Mouse (Mus musculus): ENCODE results near the gene Aph1a. TPM values are rescaled to one million over a fixed set of nuclear protein-coding genes. Genes with fewer than 3 reads are reported as not detected.

Aph1a gene
- total and polyA plus RNA-seq, 2 experiments: 36.2 to 255 TPM

GRCm38 (mm10) chr3:95904568-95904967 is 10.8 kb downstream of the Aph1a start, which contains the start of gene Car14:
Car14 (minus strand) TSS chr3:95904691.
- H3K9ac ChIP-seq (ENCODE audit: low read depth, low read length): peak within 1 kb of the TSS; percentile 69
- no peaks in the 10 kb centered on the region for H3K79me2 ChIP-seq (ENCODE audit: control insufficient read depth, insufficient read depth, low read length)
- 2% methylated on average over 15 of the region's 15 CpGs for WGBS
- H3K36me3 ChIP-seq (ENCODE audit: control insufficient read depth, insufficient read depth, low read length): no peaks in the 10 kb centered on the region
- no peaks in the 10 kb centered on the region for H3K27me3 ChIP-seq (ENCODE audit: control insufficient read depth, insufficient read depth, low read length)
- H3K27ac ChIP-seq (replicated peaks; ENCODE audit: insufficient read depth, low read depth, low read length): peak within 1 kb of the TSS; percentile 95
- peak; percentile 62 for DNase-seq (ENCODE audit: extremely low read depth, low read depth, low spot score)
- peak within 1 kb of the TSS; percentile 41 for H3K4me3 ChIP-seq (ENCODE audit: insufficient read depth, low read depth, low read length)
- TF ChIP-seq CTCF (IDR thresholded peaks at IDR 0.05; ENCODE audit: low read depth, low read length): no peak
- no peak for TF ChIP-seq POLR2A (IDR thresholded peaks at IDR 0.05; ENCODE audit: extremely low read depth, insufficient read depth, low read length)
- peaks cover 23% of the 10 kb centered on the region for H3K4me1 ChIP-seq (ENCODE audit: control insufficient read depth, insufficient read depth, low read length)

- peak; percentile 83 for DNase-seq (ENCODE audit: extremely low read depth, low read depth, low spot score)
- Histone ChIP-seq H3K4me3 (ENCODE audit: insufficient read depth, low read depth, low read length) (peak overlapping the region; percentile 29; the same call in 1 of the 2 replicates), H3K36me3 (ENCODE audit: control insufficient read depth, insufficient read depth, low read length) (no peaks in the 10 kb centered on the region), H3K4me1 (ENCODE audit: control insufficient read depth, insufficient read depth, low read length) (peaks cover 23% of the 10 kb centered on the region), H3K27ac (replicated peaks; ENCODE audit: insufficient read depth, low read depth, low read length) (peak overlapping the region; percentile 95), H3K9ac (ENCODE audit: low read depth, low read length) (peak overlapping the region; percentile 25; the same call in 1 of the 2 replicates), H3K27me3 (ENCODE audit: control insufficient read depth, insufficient read depth, low read length) (no peaks in the 10 kb centered on the region), H3K79me2 (ENCODE audit: control insufficient read depth, insufficient read depth, low read length) (no peaks in the 10 kb centered on the region)
- no peak for TF ChIP-seq CTCF (IDR thresholded peaks at IDR 0.05; ENCODE audit: low read depth, low read length)
- no peak for TF ChIP-seq POLR2A (IDR thresholded peaks at IDR 0.05; ENCODE audit: extremely low read depth, insufficient read depth, low read length)
- under 1% methylated on average over 18 of the region's 18 CpGs for WGBS
These were observed 11.6 kb downstream of the Aph1a start for GRCm38 (mm10) chr3:95905146-95905939.

GRCm38 (mm10) chr3:95905940-95906492 is 12.2 kb downstream of the Aph1a start:
- Histone ChIP-seq H3K79me2 (ENCODE audit: control insufficient read depth, insufficient read depth, low read length) (no peaks in the 10 kb centered on the region), H3K27me3 (ENCODE audit: control insufficient read depth, insufficient read depth, low read length) (no peaks in the 10 kb centered on the region), H3K27ac (replicated peaks; ENCODE audit: insufficient read depth, low read depth, low read length) (no peak overlapping the region), H3K36me3 (ENCODE audit: control insufficient read depth, insufficient read depth, low read length) (no peaks in the 10 kb centered on the region), H3K9ac (ENCODE audit: low read depth, low read length) (no peak overlapping the region), H3K4me1 (ENCODE audit: control insufficient read depth, insufficient read depth, low read length) (peaks cover 20% of the 10 kb centered on the region), H3K4me3 (ENCODE audit: insufficient read depth, low read depth, low read length) (no peak overlapping the region)
- peak; percentile 77 for TF ChIP-seq CTCF (IDR thresholded peaks at IDR 0.05; ENCODE audit: low read depth, low read length)
- no peak for TF ChIP-seq POLR2A (IDR thresholded peaks at IDR 0.05; ENCODE audit: extremely low read depth, insufficient read depth, low read length)
- WGBS: 2% methylated on average over 12 of the region's 12 CpGs
- DNase-seq (ENCODE audit: extremely low read depth, low read depth, low spot score): peak; percentile 63

- TF ChIP-seq POLR2A (IDR thresholded peaks at IDR 0.05; ENCODE audit: extremely low read depth, insufficient read depth, low read length) (no peak), CTCF (IDR thresholded peaks at IDR 0.05; ENCODE audit: low read depth, low read length) (peak; percentile 95)
- no peaks in the 10 kb centered on the region for H3K27me3 ChIP-seq (ENCODE audit: control insufficient read depth, insufficient read depth, low read length)
- H3K9ac ChIP-seq (ENCODE audit: low read depth, low read length): no peak overlapping the region
- under 1% methylated on average over 12 of the region's 12 CpGs for WGBS
- H3K4me3 ChIP-seq (ENCODE audit: insufficient read depth, low read depth, low read length): no peak overlapping the region; the same call in 1 of the 2 replicates
- H3K79me2 ChIP-seq (ENCODE audit: control insufficient read depth, insufficient read depth, low read length): no peaks in the 10 kb centered on the region
- H3K36me3 ChIP-seq (ENCODE audit: control insufficient read depth, insufficient read depth, low read length): no peaks in the 10 kb centered on the region
- no peak for DNase-seq (ENCODE audit: extremely low read depth, low read depth, low spot score)
- H3K4me1 ChIP-seq (ENCODE audit: control insufficient read depth, insufficient read depth, low read length): peaks cover 15% of the 10 kb centered on the region
- no peak overlapping the region for H3K27ac ChIP-seq (replicated peaks; ENCODE audit: insufficient read depth, low read depth, low read length)
These were observed 13.1 kb downstream of the Aph1a start for GRCm38 (mm10) chr3:95906860-95907259.

- no peak overlapping the region for H3K4me3 ChIP-seq (ENCODE audit: insufficient read depth, low read depth, low read length)
- DNase-seq (ENCODE audit: extremely low read depth, low read depth, low spot score): no peak
- WGBS: 60% methylated on average over 4 of the region's 4 CpGs
- no peak overlapping the region for H3K27ac ChIP-seq (replicated peaks; ENCODE audit: insufficient read depth, low read depth, low read length)
- H3K36me3 ChIP-seq (ENCODE audit: control insufficient read depth, insufficient read depth, low read length): no peaks in the 10 kb centered on the region
- no peaks in the 10 kb centered on the region for H3K27me3 ChIP-seq (ENCODE audit: control insufficient read depth, insufficient read depth, low read length)
- H3K4me1 ChIP-seq (ENCODE audit: control insufficient read depth, insufficient read depth, low read length): peaks cover 10% of the 10 kb centered on the region
- H3K9ac ChIP-seq (ENCODE audit: low read depth, low read length): no peak overlapping the region
- H3K79me2 ChIP-seq (ENCODE audit: control insufficient read depth, insufficient read depth, low read length): no peaks in the 10 kb centered on the region
- no peak for TF ChIP-seq CTCF (IDR thresholded peaks at IDR 0.05; ENCODE audit: low read depth, low read length)
- TF ChIP-seq POLR2A (IDR thresholded peaks at IDR 0.05; ENCODE audit: extremely low read depth, insufficient read depth, low read length): no peak
These were observed 13.8 kb downstream of the Aph1a start for GRCm38 (mm10) chr3:95907613-95908012.
